Mouse (Mus musculus) neural tube, embryonic 14.5 days (tissue): ENCODE data around the gene Fcna. TPM values are rescaled to one million over a fixed set of nuclear protein-coding genes. Genes with fewer than 3 reads are reported as not detected.

Experiments
- ATAC-seq: fragments of 200-750 bp; cut with Nextera tagmentation; 2 replicates; pipeline ENCODE4 v1.8.0; 2017; ENCODE audit warnings: low read depth, mild to moderate bottlenecking, moderate TSS enrichment, moderate library complexity
- H3K27ac ChIP-seq: fragments of 300-500 bp; sonication (generic); 2 replicates; pipeline ENCODE4 v1.5.1; 2014; ENCODE audit warnings: low read depth, mild to moderate bottlenecking, control low read depth, low read length, moderate library complexity, mixed read lengths
- H3K27me3 ChIP-seq: fragments of 300-500 bp; sonication (generic); 2 replicates; pipeline ENCODE4 v1.6.1; 2014; ENCODE audit warnings: low read length; ENCODE audit not compliant: control insufficient read depth, insufficient read depth
- H3K36me3 ChIP-seq: fragments of 300-500 bp; sonication (generic); 2 replicates; pipeline ENCODE4 v1.6.1; 2014; ENCODE audit warnings: low read length, mixed read lengths; ENCODE audit not compliant: control insufficient read depth, insufficient read depth
- H3K4me1 ChIP-seq: fragments of 300-500 bp; sonication (generic); 2 replicates; pipeline ENCODE4 v1.6.1; 2014; ENCODE audit warnings: low read length; ENCODE audit not compliant: control insufficient read depth, insufficient read depth
- H3K4me2 ChIP-seq: fragments of 300-500 bp; sonication (generic); 2 replicates; pipeline ENCODE4 v1.6.1; 2014; ENCODE audit warnings: mild to moderate bottlenecking, low read depth, low read length, control low read depth
- H3K4me3 ChIP-seq: fragments of 300-500 bp; sonication (generic); 2 replicates; pipeline ENCODE4 v1.5.1; 2014; ENCODE audit warnings: low read depth, low read length, control low read depth, mixed read lengths
- H3K9ac ChIP-seq: fragments of 300-500 bp; sonication (generic); replicated peaks from 2 replicates; pipeline ENCODE4 v1.6.1; 2014; ENCODE audit warnings: low read depth, mild to moderate bottlenecking, control low read depth, low read length, mixed read lengths
- H3K9me3 ChIP-seq: fragments of 300-500 bp; sonication (generic); 2 replicates; pipeline ENCODE4 v1.6.1; 2016; ENCODE audit warnings: low read length; ENCODE audit not compliant: control insufficient read depth
- WGBS: fragments of 180-500 bp; shearing (Covaris S2); extraction: QIAGEN DNeasy Blood & Tissue Kit; methylation state at CpG from one replicate; pipeline ENCODE4 v1.1.7; 2014; 5-methylcytosine and 5-hydroxymethylcytosine counted together
- polyA plus RNA-seq: library from polyadenylated mRNA; unstranded; fragments of >200 nt; fragmentation: Nextera tagmentation; extraction: Ambion mirVana; gene quantifications from 2 replicates; pipeline ENCODE4 v1.2.1, GENCODE M21; 2014

Gene Fcna
- polyA plus RNA-seq, result 0.63 and 3.3 TPM in 2 replicates

- Histone ChIP-seq H3K27me3 (no peaks in the 10 kb centered on the region), H3K4me3 (no peak within 1 kb of the TSS), H3K27ac (no peak within 1 kb of the TSS), H3K4me1 (no peaks in the 10 kb centered on the region), H3K4me2 (no peak within 1 kb of the TSS), H3K9me3 (no peaks in the 10 kb centered on the region), H3K9ac (no peak within 1 kb of the TSS), H3K36me3 (no peaks in the 10 kb centered on the region)
- no peak for ATAC-seq
- WGBS, result 82% methylated on average over 6 of the region's 6 CpGs
These were observed at the start of gene Fcna for GRCm38 (mm10) chr2:25627811-25628210. Gene Fcna (minus strand): TSS chr2:25628030.

DNA sequence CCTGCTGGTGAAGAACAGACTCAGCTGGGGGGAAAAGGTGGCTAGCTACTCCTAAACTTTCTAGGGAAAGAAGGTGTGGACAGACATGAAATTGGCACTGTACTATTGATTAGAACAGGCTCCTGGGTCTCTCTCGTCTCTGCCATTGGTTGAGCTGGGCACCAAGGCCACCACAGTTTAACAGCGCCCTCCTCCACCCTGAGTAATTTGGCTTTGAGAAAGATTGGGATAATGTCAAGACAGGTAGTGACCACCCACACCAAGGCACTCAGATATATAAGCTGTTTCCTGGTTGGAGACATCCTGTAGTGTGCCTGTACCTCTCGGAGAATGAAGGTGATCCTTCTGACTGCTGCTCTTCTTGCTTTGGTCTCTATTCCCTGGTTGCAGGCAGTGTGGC, 48.7 kb upstream of the Fcna start, which contains the start of gene Lcn6:
TSS of gene Lcn6 (plus strand) at position 301 of the 400 bp plus-strand sequence.
- no peak for ATAC-seq
- H3K27me3 ChIP-seq, result no peaks in the 10 kb centered on the region
- H3K4me3 ChIP-seq, result no peak within 1 kb of the TSS
- H3K27ac ChIP-seq, result no peak within 1 kb of the TSS
- no peaks in the 10 kb centered on the region for H3K4me1 ChIP-seq
- WGBS, result 90% methylated on average over 3 of the region's 3 CpGs
- H3K9ac ChIP-seq, result no peak within 1 kb of the TSS
- no peak within 1 kb of the TSS for H3K4me2 ChIP-seq
- H3K9me3 ChIP-seq, result no peaks in the 10 kb centered on the region
- no peaks in the 10 kb centered on the region for H3K36me3 ChIP-seq

GRCm38 (mm10) chr2:25666516-25666915, 38.7 kb upstream of the Fcna start:
- no peak overlapping the region for H3K9ac ChIP-seq
- no peak overlapping the region for H3K4me3 ChIP-seq
- no peaks in the 10 kb centered on the region for H3K9me3 ChIP-seq
- H3K4me2 ChIP-seq, result no peak overlapping the region
- no peaks in the 10 kb centered on the region for H3K27me3 ChIP-seq
- ATAC-seq, result no peak
- H3K27ac ChIP-seq, result no peak overlapping the region
- H3K36me3 ChIP-seq, result no peaks in the 10 kb centered on the region
- H3K4me1 ChIP-seq, result no peaks in the 10 kb centered on the region
- 78% methylated on average over 1 of the region's 1 CpGs for WGBS

GRCm38 (mm10) chr2:25664125-25664524, 36.3 kb upstream of the Fcna start:
- Histone ChIP-seq H3K27me3 (no peaks in the 10 kb centered on the region), H3K27ac (no peak overlapping the region), H3K9me3 (no peaks in the 10 kb centered on the region), H3K36me3 (no peaks in the 10 kb centered on the region), H3K4me3 (no peak overlapping the region), H3K9ac (no peak overlapping the region), H3K4me1 (no peaks in the 10 kb centered on the region), H3K4me2 (no peak overlapping the region)
- ATAC-seq, result no peak
- WGBS, result 89% methylated on average over 5 of the region's 5 CpGs

DNA sequence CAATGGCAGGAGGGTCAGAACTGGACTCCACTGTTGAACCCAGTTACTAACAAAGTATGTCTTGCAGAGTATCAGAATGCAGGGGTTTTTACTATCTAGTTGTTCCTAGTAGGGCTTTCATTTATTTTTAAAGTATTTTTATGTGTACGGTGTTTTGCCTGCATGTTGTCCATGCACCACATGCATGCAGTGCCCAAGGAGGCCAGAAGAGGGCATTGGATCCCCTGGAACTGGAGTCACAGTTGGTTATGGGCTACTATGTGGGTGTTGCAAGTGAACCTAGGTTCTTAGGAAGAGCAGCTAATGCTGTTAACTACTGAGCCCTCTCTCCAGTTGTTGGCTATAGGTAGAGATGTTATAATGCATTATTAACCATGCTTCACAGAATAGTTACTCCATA, 35.7 kb upstream of the Fcna start:
- no peak overlapping the region for H3K4me3 ChIP-seq
- no peaks in the 10 kb centered on the region for H3K9me3 ChIP-seq
- H3K36me3 ChIP-seq, result no peaks in the 10 kb centered on the region
- H3K27ac ChIP-seq, result no peak overlapping the region
- no peaks in the 10 kb centered on the region for H3K27me3 ChIP-seq
- H3K9ac ChIP-seq, result no peak overlapping the region
- H3K4me1 ChIP-seq, result no peaks in the 10 kb centered on the region
- no peak overlapping the region for H3K4me2 ChIP-seq
- ATAC-seq, result no peak
- 54% methylated on average over 1 of the region's 1 CpGs for WGBS

GRCm38 (mm10) chr2:25661245-25661970, 33.6 kb upstream of the Fcna start:
- H3K36me3 ChIP-seq, result no peaks in the 10 kb centered on the region
- no peak for ATAC-seq
- no peak overlapping the region for H3K4me3 ChIP-seq
- no peaks in the 10 kb centered on the region for H3K9me3 ChIP-seq
- no peaks in the 10 kb centered on the region for H3K4me1 ChIP-seq
- no peak overlapping the region for H3K4me2 ChIP-seq
- H3K27ac ChIP-seq, result no peak overlapping the region
- H3K9ac ChIP-seq, result no peak overlapping the region
- no peaks in the 10 kb centered on the region for H3K27me3 ChIP-seq
- WGBS, result 88% methylated on average over 6 of the region's 6 CpGs

DNA sequence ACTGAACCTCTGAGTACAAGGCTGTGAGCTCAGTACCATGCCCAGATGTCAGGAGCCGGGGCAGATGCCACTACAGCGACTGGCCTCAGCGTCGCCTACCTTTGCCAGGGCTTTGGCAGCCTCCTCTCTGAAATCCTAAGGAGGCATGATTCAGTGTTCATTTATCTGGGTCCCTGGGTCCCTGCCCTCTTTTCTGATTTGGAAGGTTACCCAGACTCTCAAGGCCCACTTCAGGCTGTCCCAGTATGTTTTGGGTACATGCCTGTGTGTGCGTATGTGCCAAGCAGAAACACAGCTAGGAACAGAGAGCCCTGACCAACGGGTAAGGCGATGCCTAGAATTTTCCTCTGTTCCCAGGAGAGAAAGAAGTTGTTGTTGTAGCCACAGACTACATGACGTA, 32.4 kb upstream of the Fcna start:
- no peak overlapping the region for H3K4me3 ChIP-seq
- no peak overlapping the region for H3K27ac ChIP-seq
- no peaks in the 10 kb centered on the region for H3K9me3 ChIP-seq
- WGBS, result 86% methylated on average over 8 of the region's 8 CpGs
- no peaks in the 10 kb centered on the region for H3K36me3 ChIP-seq
- no peaks in the 10 kb centered on the region for H3K27me3 ChIP-seq
- H3K4me2 ChIP-seq, result no peak overlapping the region
- H3K9ac ChIP-seq, result no peak overlapping the region
- ATAC-seq, result no peak
- H3K4me1 ChIP-seq, result no peaks in the 10 kb centered on the region

GRCm38 (mm10) chr2:25657652-25658051, 29.8 kb upstream of the Fcna start, which contains the start of gene Lcn5:
Gene Lcn5 (plus strand): TSS chr2:25657952.
- Histone ChIP-seq H3K36me3 (no peaks in the 10 kb centered on the region), H3K9ac (no peak within 1 kb of the TSS), H3K4me1 (no peaks in the 10 kb centered on the region), H3K9me3 (no peaks in the 10 kb centered on the region), H3K4me3 (no peak within 1 kb of the TSS), H3K27me3 (no peaks in the 10 kb centered on the region), H3K27ac (no peak within 1 kb of the TSS), H3K4me2 (no peak within 1 kb of the TSS)
- ATAC-seq, result no peak

DNA sequence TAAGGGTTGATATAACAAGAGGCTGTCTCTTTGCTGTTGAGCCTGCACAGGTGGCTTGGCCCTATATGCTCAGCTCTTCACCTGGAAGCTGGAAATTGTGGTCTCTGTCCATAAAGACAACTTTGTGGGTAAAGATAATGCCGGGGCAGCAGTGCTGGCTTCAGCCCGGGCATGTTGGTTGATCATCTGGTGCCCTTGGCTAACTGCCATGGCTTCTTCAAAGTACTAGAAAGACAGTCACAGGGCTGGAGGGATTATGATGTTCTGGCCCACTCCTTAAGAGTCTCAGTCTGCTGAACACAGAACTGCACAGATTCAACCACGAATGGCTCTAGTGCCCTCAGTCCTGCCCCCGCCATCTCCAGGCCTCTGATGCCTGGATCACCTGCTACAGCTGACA, 29.4 kb upstream of the Fcna start:
- Histone ChIP-seq H3K9ac (no peak overlapping the region), H3K4me3 (no peak overlapping the region), H3K36me3 (no peaks in the 10 kb centered on the region), H3K9me3 (no peaks in the 10 kb centered on the region), H3K4me2 (no peak overlapping the region), H3K27me3 (no peaks in the 10 kb centered on the region), H3K27ac (no peak overlapping the region), H3K4me1 (no peaks in the 10 kb centered on the region)
- no peak for ATAC-seq
- 79% methylated on average over 4 of the region's 4 CpGs for WGBS
